Mouse (Mus musculus): ENCODE measurements around the gene Acer2.

DNA sequence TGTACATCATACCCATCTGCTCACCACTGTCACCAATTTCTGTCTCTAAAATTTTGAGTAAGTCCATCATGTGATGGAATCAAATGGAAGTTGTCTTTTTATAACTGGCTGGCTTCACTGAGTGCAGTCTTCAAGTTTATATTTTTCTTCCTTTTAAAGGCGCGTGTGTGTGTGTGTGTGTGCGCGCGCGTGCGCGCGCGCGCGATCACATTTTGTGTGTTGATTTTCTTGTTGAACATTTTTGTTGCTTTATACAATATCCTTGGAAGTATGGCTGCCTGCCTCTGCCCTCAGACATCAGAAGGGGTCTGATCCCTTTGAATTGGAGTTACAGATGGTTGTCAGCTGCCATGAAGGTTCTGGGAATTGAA is 16.1 kb upstream of the Acer2 start:
- TF ChIP-seq GATA1 (IDR thresholded peaks at IDR 0.05; ENCODE audit: low read length) (no peak), TAL1 (IDR thresholded peaks at IDR 0.05; ENCODE audit: low read length) (no peak)
